Mouse (Mus musculus) bone marrow macrophage, adult 2 months (primary cell): Measurements from ENCODE around the gene Kif11.

ENCODE experiments used
- CTCF ChIP-seq: IDR thresholded peaks from 2 replicates; pipeline ENCODE4 v1.5.1; 2012; ENCODE audit warnings: low read depth, mild to moderate bottlenecking, low read length, moderate library complexity
- POLR2A ChIP-seq: IDR thresholded peaks from 2 replicates; pipeline ENCODE4 v1.6.1; 2012; ENCODE audit warnings: mild to moderate bottlenecking, low read depth, low read length, borderline replicate concordance

GRCm38 (mm10) chr19:37396279-37396678 is 20.1 kb downstream of the Kif11 start:
- TF ChIP-seq CTCF = no peak
- TF ChIP-seq POLR2A = no peak
